Mouse (Mus musculus): ENCODE measurements around the gene Sap25.

DNA sequence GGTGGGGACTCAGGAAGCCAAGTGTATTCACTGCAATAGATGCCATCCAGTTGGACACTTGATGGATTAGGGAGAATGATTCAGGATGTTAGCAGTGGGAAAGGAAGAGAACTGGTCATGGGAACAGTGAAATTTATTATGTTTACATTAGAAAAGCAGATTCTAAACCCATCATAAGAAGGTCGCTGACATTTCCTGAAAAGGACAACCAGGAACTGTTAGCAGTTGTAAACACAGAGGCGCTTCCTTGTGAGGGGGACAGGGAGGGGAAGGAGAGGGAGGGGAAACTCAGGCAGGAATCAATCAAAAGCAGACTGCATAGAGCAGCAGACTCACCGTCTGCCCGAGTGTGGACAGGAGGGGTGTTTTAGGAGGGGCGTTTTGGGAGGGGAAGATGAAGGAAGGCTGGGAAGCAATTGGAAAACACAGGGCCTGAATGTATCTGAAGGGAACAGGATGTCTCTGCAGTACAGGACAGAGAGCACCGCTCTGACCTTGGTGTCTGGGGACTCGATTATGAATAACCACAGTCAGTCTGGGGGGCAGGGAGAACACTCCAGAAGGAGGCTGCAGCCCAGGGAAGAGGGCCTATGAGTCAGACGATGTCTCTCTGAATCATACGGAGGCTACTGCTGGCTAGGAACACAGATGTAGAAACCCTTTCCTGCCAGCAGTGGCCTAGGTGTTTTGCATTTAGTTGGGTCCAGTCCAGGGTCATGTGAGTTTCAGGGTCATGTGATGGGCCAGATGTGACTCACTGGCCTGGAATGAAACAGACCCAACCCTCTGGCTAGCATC, 30.5 kb downstream of the Sap25 start:
- peak; percentile 16; the same call in 1 of the 2 replicates for TF ChIP-seq CTCF (IDR thresholded peaks at IDR 0.05)
- TF ChIP-seq EP300 (IDR thresholded peaks at IDR 0.05; ENCODE audit: insufficient read depth, low read depth, low read length): peak; percentile 100

Data from heart, adult 2 months (tissue).